Mouse (Mus musculus) hindbrain, embryonic 14.5 days (tissue): ENCODE measurements around the gene Rasgef1a. TPM values are rescaled to one million over a fixed set of nuclear protein-coding genes. Genes with fewer than 3 reads are reported as not detected.

Experiments used
- ATAC-seq: fragments of 200-750 bp; cut with Nextera tagmentation; 2 replicates; pipeline ENCODE4 v1.8.0; 2017; ENCODE audit warnings: moderate number of reproducible peaks, mild to moderate bottlenecking, moderate TSS enrichment, moderate library complexity; ENCODE audit not compliant: low FRiP score
- DNase-seq: peaks from one replicate; pipeline ENCODE4 v3.0.0-alpha.2; 2015; ENCODE audit warnings: low spot score
- H3K27ac ChIP-seq: fragments of 300-500 bp; sonication (generic); 2 replicates; pipeline ENCODE4 v1.5.1; 2014; ENCODE audit warnings: mild to moderate bottlenecking, moderate library complexity
- H3K27me3 ChIP-seq: fragments of 300-500 bp; sonication (generic); 2 replicates; pipeline ENCODE4 v1.6.1; 2014; ENCODE audit warnings: mild to moderate bottlenecking, low read length, mixed read lengths; ENCODE audit not compliant: control insufficient read depth, insufficient read depth
- H3K36me3 ChIP-seq: fragments of 300-500 bp; sonication (generic); replicated peaks from 2 replicates; pipeline ENCODE4 v1.6.1; 2014; ENCODE audit not compliant: control insufficient read depth, insufficient read depth
- H3K4me1 ChIP-seq: fragments of 300-500 bp; sonication (generic); replicated peaks from 2 replicates; pipeline ENCODE4 v1.6.1; 2014; ENCODE audit warnings: antibody characterized with exemption, low read length, mixed read lengths; ENCODE audit not compliant: control insufficient read depth, insufficient read depth
- H3K4me2 ChIP-seq: fragments of 300-500 bp; sonication (generic); replicated peaks from 2 replicates; pipeline ENCODE4 v1.6.1; 2014; ENCODE audit warnings: mild to moderate bottlenecking, moderate library complexity
- H3K4me3 ChIP-seq: fragments of 300-500 bp; sonication (generic); replicated peaks from 2 replicates; pipeline ENCODE4 v1.5.1; 2014; ENCODE audit warnings: mild to moderate bottlenecking, low read length
- H3K9ac ChIP-seq: fragments of 300-500 bp; sonication (generic); 2 replicates; pipeline ENCODE4 v1.6.1; 2014
- H3K9me3 ChIP-seq: fragments of 300-500 bp; sonication (generic); 2 replicates; pipeline ENCODE4 v1.6.1; 2016; ENCODE audit warnings: low read length; ENCODE audit not compliant: control insufficient read depth
- WGBS: fragments of 180-500 bp; shearing (Covaris S2); extraction: QIAGEN DNeasy Blood & Tissue Kit; methylation state at CpG from one replicate; pipeline ENCODE4 v1.1.7; 2014; 5-methylcytosine and 5-hydroxymethylcytosine counted together
- polyA plus RNA-seq: library from polyadenylated mRNA; unstranded; fragments of >200 nt; fragmentation: Nextera tagmentation; extraction: Ambion mirVana; gene quantifications from 2 replicates; pipeline ENCODE4 v1.2.1, GENCODE M21; 2014

Rasgef1a gene
- polyA plus RNA-seq, 1 experiment from 2014 or later, result 1.5 TPM

DNA sequence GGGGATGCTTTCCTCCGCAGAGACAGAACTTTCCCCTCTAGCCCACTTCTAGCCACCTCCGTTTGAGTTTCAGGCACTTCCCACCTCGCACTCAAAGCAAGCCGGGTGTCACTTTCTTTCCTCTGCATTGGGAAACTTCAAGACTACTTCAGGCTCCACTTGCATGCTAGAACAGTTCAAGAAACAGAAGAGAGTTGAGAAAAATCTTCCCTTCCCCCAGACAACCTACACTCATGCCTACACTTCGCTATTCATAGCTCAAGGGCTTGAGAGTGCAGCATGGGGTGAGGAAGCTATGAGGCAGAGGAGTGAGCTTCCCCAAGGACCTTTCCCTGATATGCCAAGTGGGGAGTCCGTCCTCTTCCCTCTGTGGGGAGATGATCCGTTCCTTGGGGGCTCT is 34.7 kb downstream of the Rasgef1a start:
- Histone ChIP-seq H3K27me3 (no peaks in the 10 kb centered on the region), H3K4me3 (no peak overlapping the region), H3K27ac (no peak overlapping the region), H3K36me3 (no peaks in the 10 kb centered on the region), H3K4me2 (no peak overlapping the region), H3K4me1 (no peaks in the 10 kb centered on the region), H3K9ac (no peak overlapping the region), H3K9me3 (peaks cover 6% of the 10 kb centered on the region; the same call in 1 of the 2 replicates)
- WGBS, result 63% methylated on average over 7 of the region's 7 CpGs
- DNase-seq (no peak), ATAC-seq (no peak)

- WGBS, result 83% methylated on average over 3 of the region's 3 CpGs
- Histone ChIP-seq H3K4me1 (no peaks in the 10 kb centered on the region), H3K27ac (no peak overlapping the region), H3K9ac (no peak overlapping the region), H3K4me3 (no peak overlapping the region), H3K36me3 (no peaks in the 10 kb centered on the region), H3K4me2 (no peak overlapping the region), H3K9me3 (peaks cover 6% of the 10 kb centered on the region; the same call in 1 of the 2 replicates), H3K27me3 (no peaks in the 10 kb centered on the region)
- DNase-seq (no peak), ATAC-seq (no peak)
Measured at GRCm38 (mm10) chr6:118046511-118046910, 35.3 kb downstream of the Rasgef1a start.

DNA sequence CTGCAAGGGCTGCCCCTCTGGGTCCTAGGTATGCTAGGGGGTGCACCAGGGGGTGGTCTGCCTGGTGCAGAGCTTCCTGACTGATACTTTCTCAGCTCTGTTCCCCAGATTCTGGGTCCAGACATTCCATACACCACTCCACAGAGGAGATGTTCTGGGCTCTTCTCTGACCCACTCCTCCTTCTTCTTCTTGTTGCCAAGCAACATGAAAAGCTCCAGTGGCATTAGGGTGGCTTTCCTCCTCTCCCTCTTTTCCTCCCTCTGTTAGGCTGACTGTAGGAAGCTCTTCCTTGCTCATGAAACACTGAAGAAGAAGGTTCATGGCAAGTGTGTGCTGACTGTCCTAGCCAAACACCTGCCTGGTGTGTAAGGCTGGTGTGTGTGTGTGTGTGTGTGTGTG is 35.7 kb downstream of the Rasgef1a start:
- Histone ChIP-seq H3K9me3 (peaks cover 6% of the 10 kb centered on the region; the same call in 1 of the 2 replicates), H3K27ac (no peak overlapping the region), H3K9ac (no peak overlapping the region), H3K4me3 (no peak overlapping the region), H3K4me1 (no peaks in the 10 kb centered on the region), H3K4me2 (no peak overlapping the region), H3K27me3 (no peaks in the 10 kb centered on the region), H3K36me3 (no peaks in the 10 kb centered on the region)
- ATAC-seq (no peak), DNase-seq (no peak)

DNA sequence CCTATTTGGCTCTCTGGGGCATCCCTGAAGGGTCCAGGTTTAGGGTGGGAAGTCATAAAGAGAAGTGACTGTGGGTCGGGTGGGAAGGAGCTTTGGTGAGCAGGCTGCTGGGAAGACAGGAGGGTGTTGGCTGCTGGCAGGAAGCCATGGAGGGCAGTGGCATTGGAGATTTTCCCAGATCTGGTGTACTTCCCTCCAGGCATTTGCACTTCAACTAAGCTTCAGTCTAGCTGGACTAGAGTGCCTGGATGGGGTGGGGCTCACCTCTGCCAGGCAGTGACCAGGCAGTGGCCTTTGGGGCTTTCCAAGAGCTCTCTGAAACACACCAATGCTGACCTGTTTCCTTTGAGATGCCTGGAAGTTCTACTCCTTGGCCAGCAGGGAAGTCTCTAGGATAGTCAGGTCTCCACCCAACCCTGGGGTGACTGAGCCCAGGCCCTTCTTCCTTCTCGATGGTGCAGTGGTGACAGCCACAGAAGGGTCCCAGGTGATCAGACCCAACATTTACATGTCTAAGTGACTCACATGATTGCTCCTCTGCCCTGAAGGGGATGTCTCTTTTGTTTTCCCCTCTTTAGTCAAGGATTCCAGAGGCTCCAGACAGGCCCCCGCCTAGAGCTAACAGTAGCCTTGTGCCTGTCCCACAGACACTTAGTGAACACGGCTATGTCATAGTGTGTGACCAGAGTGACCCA is 36.7 kb downstream of the Rasgef1a start:
- Histone ChIP-seq H3K4me1 (no peaks in the 10 kb centered on the region), H3K4me2 (no peak overlapping the region), H3K9ac (no peak overlapping the region), H3K36me3 (no peaks in the 10 kb centered on the region), H3K27me3 (no peaks in the 10 kb centered on the region), H3K9me3 (peaks cover under 1% of the 10 kb centered on the region; the same call in 1 of the 2 replicates), H3K4me3 (no peak overlapping the region), H3K27ac (no peak overlapping the region)
- ATAC-seq (no peak), DNase-seq (no peak)
- 76% methylated on average over 4 of the region's 4 CpGs for WGBS

GRCm38 (mm10) chr6:118049776-118050175 is 38.5 kb downstream of the Rasgef1a start:
- Histone ChIP-seq H3K27me3 (no peaks in the 10 kb centered on the region), H3K27ac (no peak overlapping the region), H3K4me2 (no peak overlapping the region), H3K4me3 (no peak overlapping the region), H3K36me3 (no peaks in the 10 kb centered on the region), H3K9me3 (no peaks in the 10 kb centered on the region), H3K4me1 (no peaks in the 10 kb centered on the region), H3K9ac (no peak overlapping the region)
- WGBS, result 89% methylated on average over 6 of the region's 6 CpGs
- ATAC-seq (no peak), DNase-seq (no peak)

- no peaks in the 10 kb centered on the region for H3K9me3 ChIP-seq
- no peak overlapping the region for H3K4me2 ChIP-seq
- H3K27me3 ChIP-seq, result no peaks in the 10 kb centered on the region
- no peak overlapping the region for H3K9ac ChIP-seq
- H3K27ac ChIP-seq, result no peak overlapping the region
- no peaks in the 10 kb centered on the region for H3K4me1 ChIP-seq
- H3K4me3 ChIP-seq, result no peak overlapping the region
- H3K36me3 ChIP-seq, result no peaks in the 10 kb centered on the region
- DNase-seq (no peak), ATAC-seq (no peak)
- 85% methylated on average over 4 of the region's 4 CpGs for WGBS
Measured at GRCm38 (mm10) chr6:118051474-118051873, 40.2 kb downstream of the Rasgef1a start.

DNA sequence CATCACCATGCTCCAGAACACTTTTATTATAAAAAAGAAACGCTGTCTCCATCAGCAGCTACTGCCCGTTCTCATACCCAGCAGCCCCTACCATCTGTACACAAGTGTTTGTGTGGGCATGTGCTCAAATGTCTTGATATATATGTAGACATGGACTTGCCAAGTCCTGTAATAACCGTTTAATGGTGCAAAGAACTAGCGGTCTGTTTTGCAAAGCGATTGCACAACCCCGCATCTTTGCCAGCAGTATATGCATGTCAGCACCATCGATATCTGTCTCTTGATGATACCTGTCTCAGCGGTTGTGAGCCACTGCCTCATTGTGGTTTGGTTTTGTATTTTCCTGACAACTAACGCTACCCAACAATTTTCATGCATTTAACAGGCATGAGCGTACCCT is 44.0 kb downstream of the Rasgef1a start:
- Histone ChIP-seq H3K36me3 (no peaks in the 10 kb centered on the region), H3K9ac (no peak overlapping the region), H3K4me1 (no peaks in the 10 kb centered on the region), H3K27me3 (no peaks in the 10 kb centered on the region), H3K9me3 (no peaks in the 10 kb centered on the region), H3K4me3 (no peak overlapping the region), H3K27ac (no peak overlapping the region), H3K4me2 (no peak overlapping the region)
- ATAC-seq (no peak), DNase-seq (no peak)
- 86% methylated on average over 10 of the region's 10 CpGs for WGBS

DNA sequence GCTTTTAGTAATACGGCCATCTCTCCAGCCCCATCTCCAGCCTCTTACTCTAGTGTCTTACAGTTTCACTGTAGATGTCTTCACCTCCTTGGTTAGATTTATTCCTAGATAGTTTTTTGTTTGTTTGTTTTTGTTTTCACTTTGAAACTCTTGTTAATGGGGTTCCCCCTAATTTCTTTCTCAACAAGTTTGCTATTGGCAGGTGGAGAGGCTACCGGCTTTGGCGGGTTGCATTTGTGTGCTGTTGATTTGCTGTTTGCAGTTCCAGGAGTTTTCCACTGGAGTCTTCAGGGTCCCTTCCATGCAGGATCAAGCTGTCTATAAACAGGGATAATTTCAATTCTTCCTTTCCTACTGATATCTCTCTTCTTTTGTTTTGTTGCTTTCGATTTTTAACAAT is 50.0 kb downstream of the Rasgef1a start:
- H3K27ac ChIP-seq, result no peak overlapping the region
- H3K4me1 ChIP-seq, result peaks cover 11% of the 10 kb centered on the region; the same call in 1 of the 2 replicates
- no peaks in the 10 kb centered on the region for H3K9me3 ChIP-seq
- H3K27me3 ChIP-seq, result no peaks in the 10 kb centered on the region
- no peak overlapping the region for H3K9ac ChIP-seq
- no peak overlapping the region for H3K4me3 ChIP-seq
- H3K36me3 ChIP-seq, result no peaks in the 10 kb centered on the region
- no peak overlapping the region for H3K4me2 ChIP-seq
- DNase-seq (no peak), ATAC-seq (no peak)
- WGBS, result 93% methylated on average over 4 of the region's 4 CpGs

DNA sequence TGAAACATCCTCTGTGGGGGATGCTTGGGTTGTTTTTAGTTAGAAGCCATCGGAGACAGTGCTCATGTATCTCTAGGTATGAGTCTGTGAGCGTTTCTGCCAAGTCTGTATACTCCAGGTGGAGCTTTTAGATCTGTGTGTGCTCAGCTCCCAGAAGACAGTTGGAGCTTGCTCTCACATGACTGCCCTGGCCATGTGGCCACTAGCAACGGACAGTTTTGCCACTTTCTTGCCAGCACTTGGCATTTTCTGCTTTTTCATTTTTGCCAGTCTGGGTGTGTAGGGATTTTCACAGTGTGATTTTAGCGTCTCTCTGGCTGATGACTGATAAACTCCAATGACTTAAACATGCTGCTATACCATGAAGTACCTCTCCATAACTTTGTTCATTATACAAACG is 52.0 kb downstream of the Rasgef1a start:
- 78% methylated on average over 5 of the region's 5 CpGs for WGBS
- H3K27ac ChIP-seq, result no peak overlapping the region
- no peak overlapping the region for H3K4me2 ChIP-seq
- no peak overlapping the region for H3K9ac ChIP-seq
- peaks cover 17% of the 10 kb centered on the region; the same call in 1 of the 2 replicates for H3K4me1 ChIP-seq
- no peaks in the 10 kb centered on the region; the same call in 1 of the 2 replicates for H3K27me3 ChIP-seq
- DNase-seq (no peak), ATAC-seq (no peak)
- H3K4me3 ChIP-seq, result no peak overlapping the region
- no peaks in the 10 kb centered on the region for H3K9me3 ChIP-seq
- H3K36me3 ChIP-seq, result no peaks in the 10 kb centered on the region
